Mouse (Mus musculus): ENCODE results near the gene Plxdc1. TPM values are rescaled to one million over a fixed set of nuclear protein-coding genes. Genes with fewer than 3 reads are reported as not detected.

Gene Plxdc1
- total RNA-seq, 2 experiments from 2014 or later = 6.9 to 16.2 TPM

- no peak for DNase-seq (ENCODE audit: low spot score in 2 of 2)
Observed at GRCm38 (mm10) chr11:97928905-97929304, 57.3 kb downstream of the Plxdc1 start.

- peak in 1 of 2 experiments; percentile 18 for DNase-seq (ENCODE audit: low spot score in 2 of 2)
Observed at GRCm38 (mm10) chr11:97924217-97924616, 62.0 kb downstream of the Plxdc1 start.

GRCm38 (mm10) chr11:97923639-97924038 lies 62.6 kb downstream of the Plxdc1 start:
- DNase-seq (ENCODE audit: low spot score in 2 of 2) = no peak

- DNase-seq (ENCODE audit: low spot score in 2 of 2) = no peak
Observed at GRCm38 (mm10) chr11:97915974-97916503, 70.2 kb downstream of the Plxdc1 start.

- no peak for DNase-seq (ENCODE audit: low spot score in 2 of 2)
Observed at GRCm38 (mm10) chr11:97915471-97915870, 70.8 kb downstream of the Plxdc1 start.

GRCm38 (mm10) chr11:97913111-97913510 lies 73.1 kb downstream of the Plxdc1 start:
- DNase-seq (ENCODE audit: low spot score in 2 of 2) = no peak

- DNase-seq (ENCODE audit: low spot score in 2 of 2) = no peak
Observed at GRCm38 (mm10) chr11:97908634-97909348, 77.5 kb downstream of the Plxdc1 start.

GRCm38 (mm10) chr11:97907935-97908334 lies 78.3 kb downstream of the Plxdc1 start:
- DNase-seq (ENCODE audit: low spot score in 2 of 2) = no peak

GRCm38 (mm10) chr11:97906905-97907304 lies 79.3 kb downstream of the Plxdc1 start:
- DNase-seq (ENCODE audit: low spot score in 2 of 2) = no peak

GRCm38 (mm10) chr11:97905941-97906340 lies 80.3 kb downstream of the Plxdc1 start:
- DNase-seq (ENCODE audit: low spot score in 2 of 2) = no peak

- no peak for DNase-seq (ENCODE audit: low spot score in 2 of 2)
Observed at GRCm38 (mm10) chr11:97905540-97905939, 80.7 kb downstream of the Plxdc1 start.

- no peak for DNase-seq (ENCODE audit: low spot score in 2 of 2)
Observed at GRCm38 (mm10) chr11:97904801-97905200, 81.4 kb downstream of the Plxdc1 start.

- DNase-seq (ENCODE audit: low spot score in 2 of 2) = no peak
Observed at GRCm38 (mm10) chr11:97901806-97902205, 84.4 kb downstream of the Plxdc1 start.

GRCm38 (mm10) chr11:97899822-97900221 lies 86.4 kb downstream of the Plxdc1 start:
- peak; percentile 85 to 90 for DNase-seq (ENCODE audit: low spot score in 2 of 2)

GRCm38 (mm10) chr11:97897568-97898185 lies 88.6 kb downstream of the Plxdc1 start:
- DNase-seq (ENCODE audit: low spot score in 2 of 2) = no peak

GRCm38 (mm10) chr11:97896655-97897054 lies 89.6 kb downstream of the Plxdc1 start:
- DNase-seq (ENCODE audit: low spot score in 2 of 2) = peak in 1 of 2 experiments; percentile 1

GRCm38 (mm10) chr11:97891821-97892220 lies 94.4 kb downstream of the Plxdc1 start:
- DNase-seq (ENCODE audit: low spot score in 2 of 2) = peak in 1 of 2 experiments; percentile 10

- DNase-seq (ENCODE audit: low spot score in 2 of 2) = no peak
Observed at GRCm38 (mm10) chr11:97885296-97885915, 100.8 kb downstream of the Plxdc1 start.

- no peak for DNase-seq (ENCODE audit: low spot score in 2 of 2)
Observed at GRCm38 (mm10) chr11:97884601-97885185, 101.6 kb downstream of the Plxdc1 start.

GRCm38 (mm10) chr11:97883918-97884600 lies 102.2 kb downstream of the Plxdc1 start, which contains the start of gene Fbxo47:
TSS of gene Fbxo47 (minus strand) at chr11:97884154.
- peak; percentile 90 to 93 for DNase-seq (ENCODE audit: low spot score in 2 of 2)

- DNase-seq (ENCODE audit: low spot score in 2 of 2) = peak; percentile 66 to 76
Observed at GRCm38 (mm10) chr11:97883542-97883917, 102.7 kb downstream of the Plxdc1 start.

All from adrenal gland, adult 18-20 months (tissue).